Mouse (Mus musculus) heart, postnatal 25 days (tissue): ENCODE measurements at regions not wholly inside any gene's neighbourhood (a gene's known extent, or its start where the extent isn't known, plus 50 kb on each side); places are given as distances from the start of the nearest gene placed in this dataset.
"Not testable (repeated sequence)": the region's sequence is repeated elsewhere in the genome, so short reads cannot be mapped to it uniquely, and the experiment has no call there.

Source experiments
- DNase-seq: peaks from one replicate; pipeline ENCODE4 v3.0.0; 2022; ENCODE audit warnings: low spot score
- intact Hi-C: fragments of 180-260 bp; cut with DNase I; formaldehyde crosslinking; loops from one replicate; pipeline ENCODE4 v1.15.1; 2025

- intact Hi-C loops = no loop called here
- no peak for DNase-seq
These were observed 122.5 kb upstream of the Cdyl start for GRCm38 (mm10) chr13:35537106-35537505.

GRCm38 (mm10) chr13:35537936-35538335, 121.7 kb upstream of the Cdyl start:
- no peak for DNase-seq
- intact Hi-C loops = no loop called here

- intact Hi-C loops = no loop called here
These were observed 119.2 kb upstream of the Cdyl start for GRCm38 (mm10) chr13:35540433-35540832.

GRCm38 (mm10) chr13:35541053-35541452, 118.6 kb upstream of the Cdyl start:
- intact Hi-C loops = no loop called here
- no peak for DNase-seq

More at GRCm38 (mm10) chr13:35540433-35540832, 119.2 kb upstream of the Cdyl start:
- DNase-seq = no peak

GRCm38 (mm10) chr13:35564006-35564405, 95.6 kb upstream of the Cdyl start:
- DNase-seq = no peak
- intact Hi-C loops = no loop called here

GRCm38 (mm10) chr13:35581616-35582015, 78.0 kb upstream of the Cdyl start:
- intact Hi-C loops = no loop called here

GRCm38 (mm10) chr13:35598003-35598402, 61.6 kb upstream of the Cdyl start:
- DNase-seq = no peak
- intact Hi-C loops = no loop called here

More at GRCm38 (mm10) chr13:35581616-35582015, 78.0 kb upstream of the Cdyl start:
- no peak for DNase-seq

- DNase-seq = no peak
- intact Hi-C loops = no loop called here
These were observed 58.0 kb upstream of the Cdyl start for GRCm38 (mm10) chr13:35601560-35602135.

- intact Hi-C loops = no loop called here
- DNase-seq = no peak
These were observed 56.6 kb upstream of the Cdyl start for GRCm38 (mm10) chr13:35603080-35603479.

- DNase-seq = peak; percentile 26
- intact Hi-C loops = no loop called here
These were observed 55.6 kb upstream of the Cdyl start for GRCm38 (mm10) chr13:35604061-35604460.

GRCm38 (mm10) chr13:35604765-35605164, 54.9 kb upstream of the Cdyl start:
- intact Hi-C loops = no loop called here
- DNase-seq = no peak

GRCm38 (mm10) chr13:35606857-35607561, 52.6 kb upstream of the Cdyl start:
- DNase-seq, intact Hi-C loops: not testable (repeated sequence)

GRCm38 (mm10) chr13:35607710-35608109, 51.9 kb upstream of the Cdyl start:
- no peak for DNase-seq
- intact Hi-C loops = no loop called here
